23 mouse cellular contexts compared by ENCODE assay signal in genomic region chr1:195015281-195015680, GRCm38 (mm10).
DNase-seq lines count a peak whose midpoint lies in the region; ATAC-seq and TF ChIP-seq lines count a peak whose summit lies in the region.
"Had no signal": no experiment of that assay in that cellular context is flagged by ENCODE, and none has a peak within 500 bp of the region (broad histone marks: within the 10 kb centered on the region; RNA-seq: fewer than 3 reads in every experiment).

No protein-coding gene starts in this region.

- H3K27me3 ChIP-seq in kidney, adult 2 months (replicated peaks; ENCODE audit: control insufficient read depth, insufficient read depth, low read length) = no peaks in the 10 kb centered on the region
- H3K27me3 ChIP-seq in midbrain, embryonic 11.5 days (ENCODE audit: control insufficient read depth, insufficient read depth, low read length) = no peaks in the 10 kb centered on the region
- H3K27me3 ChIP-seq: embryonic facial prominence, embryonic 15.5 days; forebrain, embryonic 15.5 days; hindbrain, embryonic 15.5 days; limb, embryonic 13.5 days; liver, embryonic 13.5 days; lung, embryonic 15.5 days; neural tube, embryonic 12.5 days; stomach, embryonic 15.5 days had no signal

- no peak overlapping the region for H3K4me2 ChIP-seq in midbrain, embryonic 11.5 days
- H3K4me2 ChIP-seq: embryonic facial prominence, embryonic 15.5 days; forebrain, embryonic 15.5 days; hindbrain, embryonic 15.5 days; limb, embryonic 13.5 days; liver, embryonic 13.5 days; lung, embryonic 15.5 days; neural tube, embryonic 12.5 days; stomach, embryonic 15.5 days had no signal

- no peak overlapping the region for H3K9ac ChIP-seq in midbrain, embryonic 11.5 days (ENCODE audit: low read length)
- H3K9ac ChIP-seq: embryonic facial prominence, embryonic 15.5 days; forebrain, embryonic 15.5 days; hindbrain, embryonic 15.5 days; limb, embryonic 13.5 days; liver, embryonic 13.5 days; lung, embryonic 15.5 days; neural tube, embryonic 12.5 days; stomach, embryonic 15.5 days had no signal

- DNase-seq in cerebellum, adult 11 months = peak; percentile 49
- DNase-seq in cerebellum, postnatal 4 days (ENCODE audit: low spot score in 2 of 2) = no peak
- no peak for DNase-seq in kidney, adult 2 months
- DNase-seq in kidney, adult 18-20 months = no peak
- peak; percentile 51 to 61 for DNase-seq in cerebellum, adult 18-20 months
- DNase-seq in cerebellum, postnatal 14 days = peak; percentile 53 to 77
- no peak for DNase-seq in lung, adult 18-20 months
- no peak for DNase-seq in midbrain, embryonic 11.5 days (ENCODE audit: low spot score, missing footprints)
- DNase-seq: adrenal gland, postnatal 14 days; gastrocnemius, postnatal 10 days; kidney, postnatal 10 days; liver, embryonic 13.5 days; midbrain, embryonic 14.5 days; thymus, adult 18-20 months; thymus, postnatal 36 days had no signal

- no peak for ATAC-seq in midbrain, embryonic 11.5 days (ENCODE audit: low FRiP score)
- ATAC-seq: forebrain, embryonic 15.5 days had no signal

- H3K9me3 ChIP-seq in midbrain, embryonic 11.5 days (ENCODE audit: control insufficient read depth, low read length) = no peaks in the 10 kb centered on the region
- H3K9me3 ChIP-seq: embryonic facial prominence, embryonic 15.5 days; forebrain, embryonic 15.5 days; hindbrain, embryonic 15.5 days; limb, embryonic 13.5 days; liver, embryonic 13.5 days; lung, embryonic 15.5 days; megakaryocyte, embryonic 14.5 days; neural tube, embryonic 12.5 days; stomach, embryonic 15.5 days had no signal

- H3K36me3 ChIP-seq in kidney, adult 2 months (ENCODE audit: control insufficient read depth, insufficient read depth, low read length) = no peaks in the 10 kb centered on the region; the same call in 1 of the 2 replicates
- no peaks in the 10 kb centered on the region for H3K36me3 ChIP-seq in midbrain, embryonic 11.5 days (ENCODE audit: control insufficient read depth, insufficient read depth, low read length)
- H3K36me3 ChIP-seq: embryonic facial prominence, embryonic 15.5 days; forebrain, embryonic 15.5 days; hindbrain, embryonic 15.5 days; limb, embryonic 13.5 days; liver, embryonic 13.5 days; lung, embryonic 15.5 days; neural tube, embryonic 12.5 days; stomach, embryonic 15.5 days had no signal

- no peak overlapping the region for H3K4me3 ChIP-seq in kidney, adult 2 months (ENCODE audit: insufficient read depth, low read depth, low read length)
- no peak overlapping the region for H3K4me3 ChIP-seq in midbrain, embryonic 11.5 days (ENCODE audit: low read depth, low read length)
- H3K4me3 ChIP-seq: embryonic facial prominence, embryonic 15.5 days; forebrain, embryonic 15.5 days; hindbrain, embryonic 15.5 days; limb, embryonic 13.5 days; liver, embryonic 13.5 days; lung, embryonic 15.5 days; megakaryocyte, embryonic 14.5 days; neural tube, embryonic 12.5 days; stomach, embryonic 15.5 days had no signal

- no peak for TF ChIP-seq POLR2A in kidney, adult 2 months (IDR thresholded peaks at IDR 0.05; ENCODE audit: low read depth, low read length)

- H3K27ac ChIP-seq in kidney, adult 2 months (ENCODE audit: insufficient read depth, low read depth, low read length) = peak overlapping the region; percentile 93
- no peak overlapping the region for H3K27ac ChIP-seq in midbrain, embryonic 11.5 days (ENCODE audit: low read depth, low read length)
- H3K27ac ChIP-seq: embryonic facial prominence, embryonic 15.5 days; forebrain, embryonic 15.5 days; hindbrain, embryonic 15.5 days; limb, embryonic 13.5 days; liver, embryonic 13.5 days; lung, embryonic 15.5 days; neural tube, embryonic 12.5 days; stomach, embryonic 15.5 days had no signal

- TF ChIP-seq CTCF in kidney, adult 2 months (conservative IDR thresholded peaks at IDR 0.05; ENCODE audit: insufficient read depth, insufficient read length, low read depth, low read length) = no peak

- WGBS in kidney, adult 2 months = 96% methylated on average over 1 of the region's 1 CpGs
- WGBS in midbrain, embryonic 11.5 days = 97% methylated on average over 1 of the region's 1 CpGs

- H3K4me1 ChIP-seq in kidney, adult 2 months (ENCODE audit: control insufficient read depth, insufficient read depth, low read length) = peaks cover 40% of the 10 kb centered on the region
- no peaks in the 10 kb centered on the region for H3K4me1 ChIP-seq in midbrain, embryonic 11.5 days (ENCODE audit: control insufficient read depth, insufficient read depth, low read length)
- H3K4me1 ChIP-seq: embryonic facial prominence, embryonic 15.5 days; limb, embryonic 13.5 days; liver, embryonic 13.5 days; neural tube, embryonic 12.5 days; stomach, embryonic 15.5 days had no signal

Comparison
In these comparisons a context has a peak if more than half of its experiments do, and no peak if none do; other contexts are left out.
1. DNase-seq: peak in cerebellum, adult 11 months (single experiment), cerebellum, adult 18-20 months (2 of 2) and cerebellum, postnatal 14 days (2 of 2); none in cerebellum, postnatal 4 days (0 of 2), kidney, adult 2 months (single experiment), kidney, adult 18-20 months (single experiment), lung, adult 18-20 months (0 of 2) and midbrain, embryonic 11.5 days (single experiment).